Mouse (Mus musculus): ENCODE data around the gene Cdk18.

The Cdk18 gene

GRCm38 (mm10) chr1:132065001-132065400 is 74.5 kb downstream of the Cdk18 start:
- no peak for DNase-seq (ENCODE audit: low spot score)

GRCm38 (mm10) chr1:132063096-132063495 is 76.4 kb downstream of the Cdk18 start:
- DNase-seq (ENCODE audit: low spot score), result no peak
